Mouse (Mus musculus) kidney, postnatal 14 days (tissue): ENCODE data around the gene Rnf225.
"Not testable (repeated sequence)": the region's sequence is repeated elsewhere in the genome, so short reads cannot be mapped to it uniquely, and the experiment has no call there.

Source experiments
- DNase-seq: peaks from one replicate; pipeline ENCODE4 v3.0.0; 2022; ENCODE audit warnings: mixed read lengths

Rnf225 gene

GRCm38 (mm10) chr7:12927191-12927680 is at the start of gene Rnf225:
Gene Rnf225 (plus strand): TSS chr7:12927416.
- peak; percentile 63 for DNase-seq

- no peak for DNase-seq
Measured at GRCm38 (mm10) chr7:12880036-12880435, 47.2 kb upstream of the Rnf225 start.

DNA sequence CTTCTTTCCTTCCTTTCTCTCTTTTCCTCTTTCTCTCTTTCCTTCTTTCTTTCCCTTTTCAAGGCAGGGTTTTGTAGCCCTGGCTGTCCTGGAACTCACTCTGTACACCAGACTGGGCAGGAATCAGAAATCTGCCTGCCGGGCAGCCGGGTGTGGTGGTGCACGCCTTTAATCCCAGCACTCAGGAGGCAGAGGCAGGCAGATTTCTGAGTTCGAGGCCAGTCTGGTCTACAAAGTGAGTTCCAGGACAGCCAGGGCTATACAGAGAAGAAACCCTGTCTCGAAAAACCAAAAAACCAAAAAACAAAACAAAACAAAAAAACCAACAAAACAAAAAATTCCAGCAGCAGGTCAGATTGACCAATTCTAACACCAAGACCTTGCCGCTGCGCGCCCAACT is 46.7 kb upstream of the Rnf225 start:
- DNase-seq = not testable (repeated sequence)

DNA sequence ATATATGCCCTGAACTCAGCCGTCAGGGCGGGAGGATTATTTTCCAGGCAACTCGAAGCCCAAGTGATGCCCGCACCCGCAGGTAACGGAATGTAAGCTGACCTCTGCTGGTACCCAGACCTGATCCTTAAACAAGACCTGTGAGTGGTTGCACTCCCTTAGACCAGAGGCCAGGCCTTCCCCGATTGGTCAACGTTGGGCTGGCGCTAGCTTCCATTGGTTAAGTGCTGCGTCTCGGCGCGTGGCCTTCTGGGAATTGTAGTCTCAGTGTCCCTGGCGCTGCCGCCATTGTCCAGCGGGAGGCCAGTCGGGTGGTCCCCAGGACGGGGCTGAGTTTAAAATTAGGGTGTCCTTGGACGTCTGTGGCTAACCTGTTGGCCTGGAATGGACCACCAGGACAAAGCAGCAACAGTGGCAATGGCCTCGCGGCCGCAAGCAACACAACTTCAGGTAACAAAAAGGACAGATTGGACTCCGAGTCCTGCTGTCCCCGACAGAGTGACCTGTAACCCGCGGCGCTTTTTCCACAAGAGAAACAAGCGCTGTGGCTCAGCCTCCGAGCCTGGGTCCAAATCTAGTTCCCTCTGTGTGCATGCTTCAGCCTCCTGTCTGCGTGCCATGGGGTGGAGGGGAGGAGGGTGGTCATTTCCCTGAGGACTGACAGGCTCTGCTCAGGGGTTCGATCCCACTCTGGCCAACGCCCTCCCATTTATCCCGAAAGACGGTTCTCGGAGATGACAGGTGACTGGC is 46.1 kb upstream of the Rnf225 start, which contains the start of gene Zfp128:
Gene Zfp128 (plus strand): TSS at position 267 of the 750 bp plus-strand sequence.
- DNase-seq = peak; percentile 96

- no peak for DNase-seq
Measured at GRCm38 (mm10) chr7:12886563-12887266, 40.5 kb upstream of the Rnf225 start.

DNA sequence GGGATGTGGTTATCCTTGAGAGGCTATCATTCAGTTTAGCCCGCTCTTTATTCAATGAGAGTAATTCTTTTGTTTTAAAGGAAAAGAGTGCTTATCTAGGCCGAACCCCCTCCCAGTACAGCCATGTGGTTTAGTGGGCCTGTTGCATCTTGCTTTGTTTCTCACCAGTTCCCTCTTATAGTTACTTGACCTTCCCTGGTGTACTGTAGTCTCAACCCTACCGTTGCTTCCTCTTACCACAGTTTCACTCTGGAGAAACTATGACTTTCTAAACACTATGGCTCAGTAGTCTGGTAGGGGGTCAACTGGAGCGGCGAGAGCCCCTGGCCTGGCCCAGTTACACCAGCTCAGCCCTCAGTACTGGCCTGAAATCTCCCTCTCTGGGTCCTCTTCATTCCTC is 39.6 kb upstream of the Rnf225 start:
- DNase-seq = no peak

DNA sequence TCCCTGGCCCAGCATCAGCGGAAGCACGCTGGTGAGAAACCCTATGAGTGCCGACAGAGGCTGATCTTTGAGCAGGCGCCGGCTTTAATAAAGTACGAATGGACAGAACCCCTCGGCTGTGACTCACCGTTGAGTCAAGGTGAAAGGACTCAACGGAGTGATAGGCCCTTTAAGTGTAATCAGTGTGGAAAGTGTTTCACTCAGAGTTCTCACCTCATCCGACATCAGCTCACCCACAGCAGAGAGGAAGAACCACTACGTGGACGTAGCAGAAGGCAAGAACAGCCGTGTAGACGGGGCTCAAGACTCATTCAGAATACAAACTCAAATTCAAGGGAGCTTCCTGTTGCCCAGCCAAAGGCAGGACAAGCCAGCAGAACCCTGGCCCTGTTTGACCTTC is 36.3 kb upstream of the Rnf225 start:
- no peak for DNase-seq

GRCm38 (mm10) chr7:12891334-12891733 is 35.9 kb upstream of the Rnf225 start:
- DNase-seq = no peak

GRCm38 (mm10) chr7:12897655-12898410 is 29.4 kb upstream of the Rnf225 start, which contains the start of gene Zscan22:
Gene Zscan22 (plus strand): TSS chr7:12897815.
- peak; percentile 95 for DNase-seq

GRCm38 (mm10) chr7:12901517-12901916 is 25.7 kb upstream of the Rnf225 start:
- DNase-seq = no peak

DNA sequence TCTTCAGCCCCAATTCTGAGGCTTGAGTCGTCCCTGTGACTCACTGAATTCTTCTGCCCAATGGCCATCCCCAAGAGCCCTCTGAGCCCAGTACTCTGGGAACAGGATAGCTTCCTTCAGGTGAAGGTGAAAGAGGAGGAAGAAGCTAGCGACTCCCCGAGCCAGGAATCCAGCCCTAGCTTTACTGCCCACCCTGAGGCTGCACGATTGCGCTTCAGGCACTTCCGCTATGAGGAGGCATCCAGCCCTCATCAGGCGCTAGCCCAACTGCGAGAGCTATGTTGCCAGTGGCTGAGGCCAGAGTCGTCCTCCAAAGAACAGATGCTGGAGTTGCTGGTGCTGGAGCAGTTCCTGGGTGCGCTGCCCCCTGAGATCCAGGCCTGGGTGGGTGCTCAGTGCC is 23.6 kb upstream of the Rnf225 start:
- DNase-seq = no peak

DNA sequence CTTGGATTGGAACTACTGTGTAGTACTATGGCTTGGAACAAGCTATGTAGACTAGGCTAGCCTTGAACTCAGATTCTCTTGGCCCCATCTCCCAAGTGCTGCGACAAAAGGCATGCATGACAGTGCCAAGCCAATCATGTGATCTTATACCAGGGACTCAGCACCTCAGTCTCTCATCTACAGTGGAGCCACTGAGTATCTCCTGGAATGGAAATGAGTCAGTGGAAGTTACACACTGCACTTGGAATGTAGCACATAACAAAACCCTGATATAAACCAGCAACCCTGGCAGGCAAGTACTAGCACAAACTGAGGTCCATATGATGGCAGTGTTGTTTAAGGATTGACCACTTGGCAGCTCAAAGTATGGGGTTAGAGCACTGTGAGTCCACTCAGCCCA is 22.1 kb upstream of the Rnf225 start:
- DNase-seq = no peak

DNA sequence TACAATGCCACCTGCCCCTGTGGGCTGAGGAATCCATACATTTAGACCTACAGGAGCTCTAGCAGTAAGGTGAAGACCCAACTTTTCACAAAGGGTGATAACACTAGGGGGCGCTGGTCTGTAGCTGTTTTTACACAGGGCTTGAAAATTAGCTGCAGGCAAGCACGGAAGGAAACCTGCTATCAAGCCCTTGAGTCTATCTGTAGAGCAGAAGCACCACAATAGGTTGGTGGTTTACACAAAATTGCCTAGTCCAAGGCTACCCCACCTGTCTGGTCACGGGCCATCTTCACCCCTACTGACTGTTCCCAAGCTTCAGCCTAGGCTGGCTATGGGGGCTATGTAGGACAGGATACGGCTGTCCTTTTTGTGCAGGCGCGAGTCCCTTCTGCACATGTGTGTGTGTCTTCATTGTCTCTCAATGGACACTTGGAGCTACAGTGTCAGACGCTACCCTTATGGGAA is 17.7 kb upstream of the Rnf225 start:
- DNase-seq = peak; percentile 78

- DNase-seq = peak; percentile 73
Measured at GRCm38 (mm10) chr7:12910181-12910668, 17.0 kb upstream of the Rnf225 start.

- no peak for DNase-seq
Measured at GRCm38 (mm10) chr7:12913556-12913955, 13.7 kb upstream of the Rnf225 start.

DNA sequence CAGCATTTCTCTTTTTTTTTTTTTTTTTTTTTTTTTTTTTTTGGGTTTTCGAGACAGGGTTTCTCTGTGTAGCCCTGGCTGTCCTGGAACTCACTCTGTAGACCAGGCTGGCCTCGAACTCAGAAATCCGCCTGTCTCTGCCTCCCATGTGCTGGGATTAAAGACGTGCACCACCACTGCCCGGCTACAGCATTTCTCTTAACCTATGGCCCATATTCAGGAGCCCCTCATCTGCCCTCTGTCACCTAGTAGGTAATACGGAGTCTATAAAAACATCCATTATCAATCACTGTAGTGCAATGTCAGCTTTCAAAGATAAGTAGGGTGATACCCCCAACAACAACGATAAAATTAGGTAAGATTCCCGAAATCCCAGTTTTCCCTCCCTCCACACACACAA is 6.7 kb upstream of the Rnf225 start:
- not testable (repeated sequence) for DNase-seq

- no peak for DNase-seq
Measured at GRCm38 (mm10) chr7:12921318-12921704, 5.9 kb upstream of the Rnf225 start.

GRCm38 (mm10) chr7:12921705-12922465 is 5.3 kb upstream of the Rnf225 start, which contains the start of gene Rps5:
Gene Rps5 (plus strand): TSS chr7:12922290.
- DNase-seq = peak; percentile 99

DNA sequence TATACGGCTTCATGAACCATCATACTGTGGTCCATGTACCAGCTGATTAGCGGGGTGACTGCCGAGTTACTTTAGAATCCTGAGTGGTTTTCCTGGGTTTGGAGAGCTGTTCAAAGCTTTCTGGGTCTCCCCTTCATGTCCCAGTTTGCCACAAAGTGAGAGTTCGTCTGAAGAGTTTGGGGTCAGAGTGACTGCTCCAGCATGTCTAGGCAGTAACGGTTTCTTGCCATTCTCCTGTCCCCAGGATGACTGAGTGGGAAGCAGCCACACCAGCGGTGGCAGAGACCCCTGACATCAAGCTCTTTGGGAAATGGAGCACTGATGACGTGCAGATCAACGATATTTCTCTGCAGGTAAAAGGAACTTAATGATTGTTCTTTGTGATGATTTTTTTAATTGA is 4.5 kb upstream of the Rnf225 start:
- DNase-seq = no peak

DNA sequence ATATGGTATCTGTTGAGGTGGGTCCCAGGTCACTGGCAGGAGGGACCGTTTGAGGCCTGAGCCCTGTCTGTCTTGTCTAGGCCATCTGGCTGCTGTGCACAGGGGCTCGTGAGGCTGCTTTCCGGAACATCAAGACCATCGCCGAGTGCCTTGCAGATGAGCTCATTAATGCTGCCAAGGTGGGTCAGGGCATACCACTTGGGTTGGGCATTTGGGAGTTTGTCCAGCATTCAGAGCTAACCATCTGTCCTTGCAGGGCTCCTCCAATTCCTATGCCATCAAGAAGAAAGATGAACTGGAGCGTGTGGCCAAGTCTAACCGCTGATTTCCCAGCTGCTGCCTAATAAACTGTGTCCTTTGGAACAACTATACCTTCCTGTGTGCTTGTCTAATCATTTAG is 900 bp upstream of the Rnf225 start:
- no peak for DNase-seq

GRCm38 (mm10) chr7:12927693-12928589 is 725 bp downstream of the Rnf225 start:
- DNase-seq = peak; percentile 17
